Mouse (Mus musculus): ENCODE results near the gene Zfp36l2. TPM values are rescaled to one million over a fixed set of nuclear protein-coding genes. Genes with fewer than 3 reads are reported as not detected.

The Zfp36l2 gene
- polyA plus RNA-seq, 1 experiment = 35.3 TPM

- WGBS = 30% methylated on average over 13 of the region's 13 CpGs
- no peak for DNase-seq (ENCODE audit: low read depth, low spot score)
Measured at GRCm38 (mm10) chr17:84156227-84156573, 31.5 kb downstream of the Zfp36l2 start.

- no peak for DNase-seq (ENCODE audit: low read depth, low spot score)
- WGBS = 42% methylated on average over 8 of the region's 8 CpGs
Measured at GRCm38 (mm10) chr17:84155516-84156226, 32.1 kb downstream of the Zfp36l2 start.

GRCm38 (mm10) chr17:84155029-84155338 is 32.8 kb downstream of the Zfp36l2 start:
- 47% methylated on average over 6 of the region's 6 CpGs for whole genome bisulfite sequencing
- DNase-seq (ENCODE audit: low read depth, low spot score) = no peak

- DNase-seq (ENCODE audit: low read depth, low spot score) = no peak
- WGBS = 37% methylated on average over 11 of the region's 11 CpGs
Measured at GRCm38 (mm10) chr17:84154302-84155028, 33.3 kb downstream of the Zfp36l2 start.

- DNase-seq (ENCODE audit: low read depth, low spot score) = no peak
- WGBS = 73% methylated on average over 12 of the region's 12 CpGs
Measured at GRCm38 (mm10) chr17:84152976-84153786, 34.6 kb downstream of the Zfp36l2 start.

- no peak for DNase-seq (ENCODE audit: low read depth, low spot score)
- 49% methylated on average over 6 of the region's 6 CpGs for WGBS
Measured at GRCm38 (mm10) chr17:84152206-84152975, 35.4 kb downstream of the Zfp36l2 start.

- 79% methylated on average over 6 of the region's 6 CpGs for WGBS
- DNase-seq (ENCODE audit: low read depth, low spot score) = no peak
Measured at GRCm38 (mm10) chr17:84151306-84151705, 36.4 kb downstream of the Zfp36l2 start.

GRCm38 (mm10) chr17:84150291-84150690 is 37.5 kb downstream of the Zfp36l2 start:
- DNase-seq (ENCODE audit: low read depth, low spot score) = no peak
- WGBS = 89% methylated on average over 8 of the region's 8 CpGs

- DNase-seq (ENCODE audit: low read depth, low spot score) = no peak
Measured at GRCm38 (mm10) chr17:84149566-84149965, 38.2 kb downstream of the Zfp36l2 start.

GRCm38 (mm10) chr17:84148499-84149484 is 39.0 kb downstream of the Zfp36l2 start:
- WGBS = 53% methylated on average over 11 of the region's 11 CpGs
- DNase-seq (ENCODE audit: low read depth, low spot score) = no peak

More at GRCm38 (mm10) chr17:84149566-84149965, 38.2 kb downstream of the Zfp36l2 start:
- WGBS = 77% methylated on average over 5 of the region's 5 CpGs

- DNase-seq (ENCODE audit: low read depth, low spot score) = no peak
- WGBS = 76% methylated on average over 11 of the region's 11 CpGs
Measured at GRCm38 (mm10) chr17:84147183-84148108, 40.3 kb downstream of the Zfp36l2 start.

- whole genome bisulfite sequencing = 70% methylated on average over 7 of the region's 7 CpGs
- DNase-seq (ENCODE audit: low read depth, low spot score) = no peak
Measured at GRCm38 (mm10) chr17:84146458-84147182, 41.1 kb downstream of the Zfp36l2 start.

- DNase-seq (ENCODE audit: low read depth, low spot score) = no peak
- WGBS = 15% methylated on average over 10 of the region's 10 CpGs
Measured at GRCm38 (mm10) chr17:84145826-84146287, 41.9 kb downstream of the Zfp36l2 start.

- 84% methylated on average over 5 of the region's 5 CpGs for WGBS
- DNase-seq (ENCODE audit: low read depth, low spot score) = no peak
Measured at GRCm38 (mm10) chr17:84144762-84145599, 42.8 kb downstream of the Zfp36l2 start.

GRCm38 (mm10) chr17:84144130-84144529 is 43.6 kb downstream of the Zfp36l2 start:
- WGBS = 92% methylated on average over 3 of the region's 3 CpGs
- DNase-seq (ENCODE audit: low read depth, low spot score) = no peak

- no peak for DNase-seq (ENCODE audit: low read depth, low spot score)
- WGBS = 17% methylated on average over 12 of the region's 12 CpGs
Measured at GRCm38 (mm10) chr17:84143219-84143844, 44.4 kb downstream of the Zfp36l2 start.
